Mouse (Mus musculus): ENCODE measurements at regions not wholly inside any gene's neighbourhood (a gene's known extent, or its start where the extent isn't known, plus 50 kb on each side); places are given as distances from the start of the nearest gene placed in this dataset.

DNA sequence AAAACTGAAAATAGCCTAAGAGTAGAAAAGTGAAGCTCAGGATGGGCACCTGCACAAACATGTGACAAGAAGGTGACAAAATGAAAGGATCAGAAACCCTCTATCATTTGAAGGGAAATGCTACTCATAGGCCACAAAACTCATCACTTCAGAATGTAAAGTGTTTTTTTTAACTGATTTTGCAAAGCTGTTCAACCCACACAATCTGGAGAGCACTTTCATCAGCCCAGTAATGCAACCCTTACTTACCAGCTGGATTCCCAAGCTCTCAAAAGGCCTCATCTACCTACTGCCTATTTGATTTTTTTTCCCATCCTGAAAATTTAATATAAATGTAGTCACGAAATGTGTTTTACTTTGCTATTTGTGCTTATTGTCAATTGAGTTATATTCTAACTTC, 110.4 kb upstream of the Ppp1r12a start:
- Histone ChIP-seq H3K27ac (ENCODE audit: low read depth, low read length) (no peak overlapping the region), H3K4me2 (no peak overlapping the region), H3K9ac (ENCODE audit: low read depth, low read length) (no peak overlapping the region), H3K4me3 (ENCODE audit: low read depth, low read length) (no peak overlapping the region), H3K27me3 (ENCODE audit: control insufficient read depth, insufficient read depth, low read length) (no peaks in the 10 kb centered on the region), H3K4me1 (ENCODE audit: control insufficient read depth, insufficient read depth, low read length) (no peaks in the 10 kb centered on the region), H3K9me3 (replicated peaks; ENCODE audit: control insufficient read depth, low read length) (no peaks in the 10 kb centered on the region), H3K36me3 (ENCODE audit: control insufficient read depth, insufficient read depth, low read length) (no peaks in the 10 kb centered on the region)
- WGBS (ENCODE audit: insufficient replicate concordance): 86% methylated on average over 1 of the region's 1 CpGs
- ATAC-seq (replicated peaks; ENCODE audit: insufficient number of reproducible peaks, low FRiP score, low TSS enrichment): no peak

DNA sequence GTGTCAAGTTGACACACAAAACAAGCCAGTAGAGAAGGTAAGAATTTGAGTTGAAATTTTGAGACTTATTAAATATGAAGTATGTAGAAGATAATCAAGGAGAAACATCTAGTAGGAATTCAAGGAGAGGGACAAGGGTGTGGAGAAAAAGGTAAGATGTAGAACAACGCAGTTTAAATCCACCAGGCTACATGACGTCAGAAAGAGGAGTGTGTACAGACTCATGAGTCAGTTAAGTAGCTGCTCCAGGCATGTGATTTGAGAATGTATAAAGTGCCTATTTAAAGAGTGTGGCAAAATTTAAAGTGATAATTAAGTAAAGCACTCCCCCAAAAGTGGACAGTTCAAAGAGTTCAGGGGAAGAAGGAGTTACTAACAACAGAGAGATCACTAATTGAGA, 113.6 kb upstream of the Ppp1r12a start:
- Histone ChIP-seq H3K4me2 (no peak overlapping the region), H3K4me1 (ENCODE audit: control insufficient read depth, insufficient read depth, low read length) (no peaks in the 10 kb centered on the region), H3K9me3 (replicated peaks; ENCODE audit: control insufficient read depth, low read length) (no peaks in the 10 kb centered on the region), H3K9ac (ENCODE audit: low read depth, low read length) (no peak overlapping the region), H3K4me3 (ENCODE audit: low read depth, low read length) (no peak overlapping the region), H3K27ac (ENCODE audit: low read depth, low read length) (no peak overlapping the region), H3K27me3 (ENCODE audit: control insufficient read depth, insufficient read depth, low read length) (no peaks in the 10 kb centered on the region), H3K36me3 (ENCODE audit: control insufficient read depth, insufficient read depth, low read length) (no peaks in the 10 kb centered on the region)
- no peak for ATAC-seq (replicated peaks; ENCODE audit: insufficient number of reproducible peaks, low FRiP score, low TSS enrichment)
- 82% methylated on average over 2 of the region's 2 CpGs for WGBS (ENCODE audit: insufficient replicate concordance)

GRCm38 (mm10) chr10:108043519-108043918, 118.5 kb upstream of the Ppp1r12a start:
- H3K4me3 ChIP-seq (ENCODE audit: low read depth, low read length): no peak overlapping the region
- H3K36me3 ChIP-seq (ENCODE audit: control insufficient read depth, insufficient read depth, low read length): no peaks in the 10 kb centered on the region
- ATAC-seq (replicated peaks; ENCODE audit: insufficient number of reproducible peaks, low FRiP score, low TSS enrichment): no peak
- H3K4me2 ChIP-seq: no peak overlapping the region
- no peaks in the 10 kb centered on the region for H3K4me1 ChIP-seq (ENCODE audit: control insufficient read depth, insufficient read depth, low read length)
- H3K27ac ChIP-seq (ENCODE audit: low read depth, low read length): no peak overlapping the region
- 48% methylated on average over 2 of the region's 2 CpGs for WGBS (ENCODE audit: insufficient replicate concordance)
- no peaks in the 10 kb centered on the region for H3K9me3 ChIP-seq (replicated peaks; ENCODE audit: control insufficient read depth, low read length)
- no peak overlapping the region for H3K9ac ChIP-seq (ENCODE audit: low read depth, low read length)
- H3K27me3 ChIP-seq (ENCODE audit: control insufficient read depth, insufficient read depth, low read length): no peaks in the 10 kb centered on the region

DNA sequence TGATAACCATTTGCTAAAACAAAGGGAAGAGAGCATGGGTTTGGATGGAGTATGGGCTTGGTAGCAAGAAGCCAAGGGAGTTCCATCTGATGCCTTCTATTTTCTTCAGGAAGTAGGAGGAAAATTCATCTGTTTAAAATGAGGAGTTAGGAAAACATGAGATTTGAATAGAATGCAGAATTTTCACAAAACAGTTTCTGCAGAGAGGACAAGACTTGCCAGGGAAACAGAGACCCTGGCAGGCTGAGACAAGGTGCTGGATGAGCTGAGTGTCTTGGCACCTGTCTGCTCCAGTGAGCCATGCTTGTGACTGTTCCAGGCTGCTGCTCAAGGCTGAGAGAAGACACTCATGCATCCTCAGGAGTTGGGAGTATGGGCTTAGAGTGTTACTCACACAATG, 122.0 kb upstream of the Ppp1r12a start:
- H3K27ac ChIP-seq (ENCODE audit: low read depth, low read length): no peak overlapping the region
- ATAC-seq (replicated peaks; ENCODE audit: insufficient number of reproducible peaks, low FRiP score, low TSS enrichment): no peak
- H3K9me3 ChIP-seq (replicated peaks; ENCODE audit: control insufficient read depth, low read length): no peaks in the 10 kb centered on the region
- H3K4me1 ChIP-seq (ENCODE audit: control insufficient read depth, insufficient read depth, low read length): no peaks in the 10 kb centered on the region
- no peak overlapping the region for H3K4me3 ChIP-seq (ENCODE audit: low read depth, low read length)
- no peak overlapping the region for H3K4me2 ChIP-seq
- H3K9ac ChIP-seq (ENCODE audit: low read depth, low read length): no peak overlapping the region
- no peaks in the 10 kb centered on the region for H3K27me3 ChIP-seq (ENCODE audit: control insufficient read depth, insufficient read depth, low read length)
- no peaks in the 10 kb centered on the region for H3K36me3 ChIP-seq (ENCODE audit: control insufficient read depth, insufficient read depth, low read length)

GRCm38 (mm10) chr10:108036486-108037109, 124.7 kb upstream of the Otogl start:
- Histone ChIP-seq H3K4me3 (ENCODE audit: low read depth, low read length) (no peak overlapping the region), H3K27ac (ENCODE audit: low read depth, low read length) (no peak overlapping the region), H3K4me2 (no peak overlapping the region), H3K9ac (ENCODE audit: low read depth, low read length) (no peak overlapping the region), H3K4me1 (ENCODE audit: control insufficient read depth, insufficient read depth, low read length) (peaks cover 7% of the 10 kb centered on the region), H3K36me3 (ENCODE audit: control insufficient read depth, insufficient read depth, low read length) (no peaks in the 10 kb centered on the region), H3K27me3 (ENCODE audit: control insufficient read depth, insufficient read depth, low read length) (no peaks in the 10 kb centered on the region), H3K9me3 (replicated peaks; ENCODE audit: control insufficient read depth, low read length) (no peaks in the 10 kb centered on the region)
- no peak for ATAC-seq (replicated peaks; ENCODE audit: insufficient number of reproducible peaks, low FRiP score, low TSS enrichment)
- WGBS (ENCODE audit: insufficient replicate concordance): 60% methylated on average over 3 of the region's 3 CpGs

- no peak overlapping the region for H3K9ac ChIP-seq (ENCODE audit: low read depth, low read length)
- H3K27ac ChIP-seq (ENCODE audit: low read depth, low read length): no peak overlapping the region
- no peaks in the 10 kb centered on the region for H3K27me3 ChIP-seq (ENCODE audit: control insufficient read depth, insufficient read depth, low read length)
- H3K4me1 ChIP-seq (ENCODE audit: control insufficient read depth, insufficient read depth, low read length): peaks cover 8% of the 10 kb centered on the region
- H3K4me3 ChIP-seq (ENCODE audit: low read depth, low read length): no peak overlapping the region
- 88% methylated on average over 3 of the region's 3 CpGs for WGBS (ENCODE audit: insufficient replicate concordance)
- H3K9me3 ChIP-seq (replicated peaks; ENCODE audit: control insufficient read depth, low read length): no peaks in the 10 kb centered on the region
- no peak for ATAC-seq (replicated peaks; ENCODE audit: insufficient number of reproducible peaks, low FRiP score, low TSS enrichment)
- H3K36me3 ChIP-seq (ENCODE audit: control insufficient read depth, insufficient read depth, low read length): no peaks in the 10 kb centered on the region
- no peak overlapping the region for H3K4me2 ChIP-seq
Measured at GRCm38 (mm10) chr10:108034068-108034467, 122.1 kb upstream of the Otogl start.

GRCm38 (mm10) chr10:108033317-108033795, 121.4 kb upstream of the Otogl start:
- Histone ChIP-seq H3K9ac (ENCODE audit: low read depth, low read length) (no peak overlapping the region), H3K27me3 (ENCODE audit: control insufficient read depth, insufficient read depth, low read length) (no peaks in the 10 kb centered on the region), H3K4me3 (ENCODE audit: low read depth, low read length) (no peak overlapping the region), H3K9me3 (replicated peaks; ENCODE audit: control insufficient read depth, low read length) (no peaks in the 10 kb centered on the region), H3K4me1 (ENCODE audit: control insufficient read depth, insufficient read depth, low read length) (peaks cover 8% of the 10 kb centered on the region), H3K4me2 (no peak overlapping the region), H3K27ac (ENCODE audit: low read depth, low read length) (no peak overlapping the region), H3K36me3 (ENCODE audit: control insufficient read depth, insufficient read depth, low read length) (no peaks in the 10 kb centered on the region)
- WGBS (ENCODE audit: insufficient replicate concordance): 84% methylated on average over 1 of the region's 1 CpGs
- ATAC-seq (replicated peaks; ENCODE audit: insufficient number of reproducible peaks, low FRiP score, low TSS enrichment): no peak

- H3K9me3 ChIP-seq (replicated peaks; ENCODE audit: control insufficient read depth, low read length): no peaks in the 10 kb centered on the region
- no peak overlapping the region for H3K27ac ChIP-seq (ENCODE audit: low read depth, low read length)
- no peak overlapping the region for H3K4me2 ChIP-seq
- WGBS (ENCODE audit: insufficient replicate concordance): 69% methylated on average over 2 of the region's 2 CpGs
- H3K4me1 ChIP-seq (ENCODE audit: control insufficient read depth, insufficient read depth, low read length): peaks cover 8% of the 10 kb centered on the region
- no peak overlapping the region for H3K4me3 ChIP-seq (ENCODE audit: low read depth, low read length)
- no peaks in the 10 kb centered on the region for H3K36me3 ChIP-seq (ENCODE audit: control insufficient read depth, insufficient read depth, low read length)
- H3K27me3 ChIP-seq (ENCODE audit: control insufficient read depth, insufficient read depth, low read length): no peaks in the 10 kb centered on the region
- no peak for ATAC-seq (replicated peaks; ENCODE audit: insufficient number of reproducible peaks, low FRiP score, low TSS enrichment)
- H3K9ac ChIP-seq (ENCODE audit: low read depth, low read length): no peak overlapping the region
Measured at GRCm38 (mm10) chr10:108027506-108027905, 115.6 kb upstream of the Otogl start.

DNA sequence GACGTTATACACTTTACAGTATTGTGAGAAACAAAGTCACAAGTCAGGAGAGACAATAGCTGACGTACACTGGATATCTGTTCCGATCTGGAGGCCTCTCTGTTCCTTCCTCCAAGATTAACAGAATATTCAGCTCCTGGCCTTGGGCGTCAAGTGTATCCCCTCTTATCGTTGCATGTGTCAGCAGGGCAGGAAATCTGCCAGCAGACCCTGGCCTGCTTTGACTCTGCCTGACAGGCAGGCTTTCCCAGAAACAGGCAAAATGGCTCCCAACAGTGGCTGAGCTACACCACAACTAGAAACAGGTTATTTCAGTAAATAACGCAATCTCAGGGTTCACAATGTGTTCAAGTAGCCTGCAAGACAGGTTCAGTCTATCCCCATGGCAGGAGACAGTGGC, 112.3 kb upstream of the Otogl start:
- peak; percentile 49; the same call in 1 of the 2 replicates for ATAC-seq (replicated peaks; ENCODE audit: insufficient number of reproducible peaks, low FRiP score, low TSS enrichment)
- Histone ChIP-seq H3K27ac (ENCODE audit: low read depth, low read length) (peak overlapping the region; percentile 47; the same call in 1 of the 2 replicates), H3K4me1 (ENCODE audit: control insufficient read depth, insufficient read depth, low read length) (no peaks in the 10 kb centered on the region), H3K4me3 (ENCODE audit: low read depth, low read length) (no peak overlapping the region), H3K9me3 (replicated peaks; ENCODE audit: control insufficient read depth, low read length) (no peaks in the 10 kb centered on the region), H3K9ac (ENCODE audit: low read depth, low read length) (no peak overlapping the region), H3K36me3 (ENCODE audit: control insufficient read depth, insufficient read depth, low read length) (no peaks in the 10 kb centered on the region), H3K27me3 (ENCODE audit: control insufficient read depth, insufficient read depth, low read length) (no peaks in the 10 kb centered on the region), H3K4me2 (no peak overlapping the region)
- 38% methylated on average over 6 of the region's 6 CpGs for WGBS (ENCODE audit: insufficient replicate concordance)
